7 mouse cellular contexts compared by ENCODE assay signal in genomic region chr7:60492028-60492995, GRCm38 (mm10).
DNase-seq lines count a peak whose midpoint lies in the region; ATAC-seq and TF ChIP-seq lines count a peak whose summit lies in the region.
"Not testable (repeated sequence)": the region's sequence is repeated elsewhere in the genome, so short reads cannot be mapped to it uniquely, and the experiment has no call there.

No protein-coding gene starts in this region.

- not testable (repeated sequence) for H3K27ac ChIP-seq in bone marrow macrophage, adult 2 months (ENCODE audit: insufficient read depth, low read depth, low read length); embryonic facial prominence, embryonic 11.5 days (replicated peaks; ENCODE audit: low read depth, low read length); heart, adult 2 months; intestine, embryonic 16.5 days (ENCODE audit: low read length); lung, embryonic 15.5 days

- TF ChIP-seq POLR2A in bone marrow macrophage, adult 2 months (IDR thresholded peaks at IDR 0.05; ENCODE audit: borderline replicate concordance, low read depth, low read length); heart, adult 2 months (IDR thresholded peaks at IDR 0.05; ENCODE audit: insufficient read depth, low read depth, low read length): not testable (repeated sequence)

- not testable (repeated sequence) for H3K4me1 ChIP-seq in bone marrow macrophage, adult 2 months (ENCODE audit: control insufficient read depth, insufficient read depth, low read length); embryonic facial prominence, embryonic 11.5 days (ENCODE audit: control insufficient read depth, insufficient read depth, low read length); heart, adult 2 months (ENCODE audit: control insufficient read depth, insufficient read depth, low read length); intestine, embryonic 16.5 days (ENCODE audit: control insufficient read depth, insufficient read depth, low read length); lung, embryonic 15.5 days

- peak; percentile 17 for DNase-seq in embryonic facial prominence, embryonic 11.5 days (ENCODE audit: low spot score)
- DNase-seq in heart, adult 2 months, result peak; percentile 10 to 22
- peak; percentile 55 to 59 for DNase-seq in left cerebral cortex, adult 18-20 months (ENCODE audit: low spot score in 2 of 2)
- DNase-seq in ovary, adult 18-20 months (ENCODE audit: low spot score), result peak; percentile 16

- intact Hi-C loops in heart, adult 2 months (cut with DNase I), result not testable (repeated sequence)

- peak overlapping the region; percentile 46 for H3K4me3 ChIP-seq in bone marrow macrophage, adult 2 months (ENCODE audit: insufficient read depth, low read length)
- peak overlapping the region; percentile 26 for H3K4me3 ChIP-seq in embryonic facial prominence, embryonic 11.5 days (ENCODE audit: low read depth, low read length)
- not testable (repeated sequence) for H3K4me3 ChIP-seq in heart, adult 2 months
- peak overlapping the region; percentile 36 for H3K4me3 ChIP-seq in intestine, embryonic 16.5 days (ENCODE audit: low read length)
- H3K4me3 ChIP-seq in lung, embryonic 15.5 days, result peak overlapping the region; percentile 36

- not testable (repeated sequence) for H3K79me2 ChIP-seq in heart, adult 2 months (replicated peaks; ENCODE audit: control insufficient read depth, insufficient read depth, low read length)

- TF ChIP-seq CTCF in bone marrow macrophage, adult 2 months (IDR thresholded peaks at IDR 0.05; ENCODE audit: low read depth, low read length); heart, adult 2 months (IDR thresholded peaks at IDR 0.05): not testable (repeated sequence)

- not testable (repeated sequence) for TF ChIP-seq EP300 in heart, adult 2 months (IDR thresholded peaks at IDR 0.05; ENCODE audit: insufficient read depth, low read depth, low read length)

- not testable (repeated sequence) for H3K27me3 ChIP-seq in embryonic facial prominence, embryonic 11.5 days (ENCODE audit: control insufficient read depth, insufficient read depth, low read length); heart, adult 2 months (ENCODE audit: control insufficient read depth, insufficient read depth, low read length); intestine, embryonic 16.5 days (replicated peaks; ENCODE audit: control insufficient read depth, insufficient read depth, low read length); lung, embryonic 15.5 days

- WGBS in embryonic facial prominence, embryonic 11.5 days, result 11% methylated on average over 39 of the region's 39 CpGs
- WGBS in heart, adult 2 months, result 9% methylated on average over 39 of the region's 39 CpGs
- 11% methylated on average over 39 of the region's 39 CpGs for WGBS in intestine, embryonic 16.5 days
- 9% methylated on average over 39 of the region's 39 CpGs for WGBS in lung, embryonic 15.5 days

- not testable (repeated sequence) for H3K9ac ChIP-seq in embryonic facial prominence, embryonic 11.5 days (replicated peaks; ENCODE audit: low read length); heart, adult 2 months (ENCODE audit: low read depth, low read length); intestine, embryonic 16.5 days (ENCODE audit: low read depth, low read length); lung, embryonic 15.5 days

- H3K4me2 ChIP-seq in embryonic facial prominence, embryonic 11.5 days (ENCODE audit: low read depth, low read length), result not testable (repeated sequence)
- peak overlapping the region; percentile 37; the same call in 1 of the 2 replicates for H3K4me2 ChIP-seq in intestine, embryonic 16.5 days (ENCODE audit: low read depth, low read length)
- H3K4me2 ChIP-seq in lung, embryonic 15.5 days, result peak overlapping the region; percentile 49

- not testable (repeated sequence) for H3K36me3 ChIP-seq in embryonic facial prominence, embryonic 11.5 days (replicated peaks; ENCODE audit: control insufficient read depth, insufficient read depth, low read depth, low read length); heart, adult 2 months (ENCODE audit: control insufficient read depth, insufficient read depth, low read length); intestine, embryonic 16.5 days (ENCODE audit: control insufficient read depth, insufficient read depth, low read length); lung, embryonic 15.5 days

- peak; percentile 82 for ATAC-seq in embryonic facial prominence, embryonic 11.5 days (replicated peaks; ENCODE audit: insufficient number of reproducible peaks, low FRiP score, low TSS enrichment, low read depth)
- ATAC-seq in intestine, embryonic 16.5 days, result peak; percentile 97
- ATAC-seq in lung, embryonic 15.5 days (ENCODE audit: borderline replicate concordance, extremely low read depth, low FRiP score, low TSS enrichment), result peak; percentile 87; the same call in 1 of the 2 replicates

- not testable (repeated sequence) for H3K9me3 ChIP-seq in embryonic facial prominence, embryonic 11.5 days (replicated peaks; ENCODE audit: control insufficient read depth, low read length); intestine, embryonic 16.5 days (ENCODE audit: control insufficient read depth, low read length); lung, embryonic 15.5 days
